Mouse (Mus musculus) limb, embryonic 13.5 days (tissue): ENCODE measurements around the gene Ssbp4. TPM values are rescaled to one million over a fixed set of nuclear protein-coding genes. Genes with fewer than 3 reads are reported as not detected.
A peak's percentile ranks its signal among the peaks of the same experiment; 100 is the strongest.

Experiments used
- ATAC-seq: fragments of 200-750 bp; cut with Nextera tagmentation; 2 replicates; pipeline ENCODE4 v1.8.0; 2017; ENCODE audit warnings: low read depth, moderate number of reproducible peaks, moderate TSS enrichment; ENCODE audit not compliant: low FRiP score
- H3K27ac ChIP-seq: fragments of 300-500 bp; sonication (generic); 2 replicates; pipeline ENCODE4 v1.5.1; 2015; ENCODE audit warnings: inconsistent platforms, mild to moderate bottlenecking, moderate library complexity
- H3K27me3 ChIP-seq: fragments of 300-500 bp; sonication (generic); 2 replicates; pipeline ENCODE4 v1.6.1; 2015; ENCODE audit warnings: mild to moderate bottlenecking, inconsistent platforms
- H3K36me3 ChIP-seq: fragments of 300-500 bp; sonication (generic); 2 replicates; pipeline ENCODE4 v1.6.1; 2015; ENCODE audit warnings: inconsistent platforms, mild to moderate bottlenecking, moderate library complexity
- H3K4me1 ChIP-seq: fragments of 300-500 bp; sonication (generic); 2 replicates; pipeline ENCODE4 v1.6.1; 2015; ENCODE audit warnings: inconsistent platforms
- H3K4me2 ChIP-seq: fragments of 300-500 bp; sonication (generic); replicated peaks from 2 replicates; pipeline ENCODE4 v1.6.1; 2015; ENCODE audit warnings: inconsistent platforms, mild to moderate bottlenecking, moderate library complexity
- H3K4me3 ChIP-seq: fragments of 300-500 bp; sonication (generic); 2 replicates; pipeline ENCODE4 v1.5.1; 2015; ENCODE audit warnings: moderate library complexity, mild to moderate bottlenecking, inconsistent platforms
- H3K9ac ChIP-seq: fragments of 300-500 bp; sonication (generic); 2 replicates; pipeline ENCODE4 v1.6.1; 2015; ENCODE audit warnings: mild to moderate bottlenecking, inconsistent platforms
- H3K9me3 ChIP-seq: fragments of 300-500 bp; sonication (generic); 2 replicates; pipeline ENCODE4 v1.6.1; 2016; ENCODE audit warnings: inconsistent platforms
- WGBS: fragments of 180-500 bp; shearing (Covaris S2); methylation state at CpG from one replicate; pipeline ENCODE4 v1.1.7; 2015; 5-methylcytosine and 5-hydroxymethylcytosine counted together
- polyA plus RNA-seq: library from polyadenylated mRNA; unstranded; fragments of >200 nt; fragmentation: Nextera tagmentation; extraction: Ambion mirVana; gene quantifications from 2 replicates; pipeline ENCODE4 v1.2.1, GENCODE M21; 2015

Gene Ssbp4
- polyA plus RNA-seq, 1 experiment from 2014 or later = 131 TPM

DNA sequence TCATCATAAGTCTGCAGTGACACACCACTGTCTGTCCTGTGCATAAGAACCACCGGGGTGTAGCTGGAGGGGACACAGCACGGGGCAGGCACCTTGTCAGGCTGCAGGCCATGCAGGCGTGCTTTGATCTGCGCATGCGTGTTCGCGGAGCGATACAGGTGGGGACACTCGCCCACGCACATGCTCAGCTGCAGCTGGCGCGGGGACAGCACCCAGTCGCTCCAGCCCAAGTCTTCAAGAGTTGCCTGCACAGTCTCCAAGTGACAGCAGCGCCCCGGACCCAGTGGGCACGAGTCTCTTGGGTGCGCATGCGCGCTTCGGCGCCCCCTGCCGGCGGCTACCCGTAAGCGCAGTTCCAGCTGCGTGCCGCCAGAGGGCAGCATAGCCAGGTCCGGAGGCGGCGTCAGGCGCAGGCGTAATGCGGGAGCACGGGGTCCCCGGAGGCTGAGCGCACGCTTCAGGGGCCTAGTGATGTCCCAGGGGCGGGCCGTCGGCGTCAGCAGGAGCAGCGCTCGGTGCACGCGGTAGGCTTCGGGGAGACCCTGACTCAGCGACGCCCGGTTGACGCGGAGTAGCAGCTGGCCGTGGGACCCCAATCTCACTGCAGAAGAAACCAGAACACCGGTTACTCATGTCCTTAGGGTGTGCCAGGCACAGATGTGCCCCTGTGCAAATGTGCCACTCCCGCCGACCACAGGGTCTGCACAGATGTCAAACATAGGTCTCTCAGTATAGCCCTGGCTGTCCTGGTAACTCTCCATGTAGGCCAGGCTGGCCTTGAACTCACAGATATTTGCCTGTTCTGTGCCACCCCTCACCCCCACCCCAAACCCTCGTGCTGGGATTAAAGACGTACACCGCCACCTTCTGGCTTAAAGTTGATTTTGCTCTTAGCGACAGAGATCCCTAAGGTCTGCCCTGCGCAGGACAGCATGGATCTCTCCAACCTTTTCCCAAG lies 21.2 kb upstream of the Ssbp4 start:
- 0 out of 2 replicates have a peak overlapping the region, but pooled peaks have one; percentile 22 for H3K27ac ChIP-seq
- peaks cover 43% of the 10 kb centered on the region for H3K4me1 ChIP-seq
- peak overlapping the region; percentile 53 for H3K4me3 ChIP-seq
- peak; percentile 89 for ATAC-seq
- WGBS = 1% methylated on average over 60 of the region's 60 CpGs
- H3K4me2 ChIP-seq = peak overlapping the region; percentile 77
- peaks cover 14% of the 10 kb centered on the region for H3K27me3 ChIP-seq
- H3K9ac ChIP-seq = peak overlapping the region; percentile 70
- no peaks in the 10 kb centered on the region for H3K36me3 ChIP-seq
- H3K9me3 ChIP-seq = no peaks in the 10 kb centered on the region

- ATAC-seq = no peak
- Histone ChIP-seq H3K27ac (peak overlapping the region; percentile 22; the same call in 1 of the 2 replicates), H3K4me3 (peak overlapping the region; percentile 53), H3K27me3 (peaks cover 14% of the 10 kb centered on the region), H3K36me3 (no peaks in the 10 kb centered on the region), H3K4me2 (peak overlapping the region; percentile 77), H3K9me3 (no peaks in the 10 kb centered on the region), H3K4me1 (peaks cover 39% of the 10 kb centered on the region), H3K9ac (peak overlapping the region; percentile 70)
- 57% methylated on average over 7 of the region's 7 CpGs for WGBS
Measured at GRCm38 (mm10) chr8:70628986-70629490, 20.4 kb upstream of the Ssbp4 start.

DNA sequence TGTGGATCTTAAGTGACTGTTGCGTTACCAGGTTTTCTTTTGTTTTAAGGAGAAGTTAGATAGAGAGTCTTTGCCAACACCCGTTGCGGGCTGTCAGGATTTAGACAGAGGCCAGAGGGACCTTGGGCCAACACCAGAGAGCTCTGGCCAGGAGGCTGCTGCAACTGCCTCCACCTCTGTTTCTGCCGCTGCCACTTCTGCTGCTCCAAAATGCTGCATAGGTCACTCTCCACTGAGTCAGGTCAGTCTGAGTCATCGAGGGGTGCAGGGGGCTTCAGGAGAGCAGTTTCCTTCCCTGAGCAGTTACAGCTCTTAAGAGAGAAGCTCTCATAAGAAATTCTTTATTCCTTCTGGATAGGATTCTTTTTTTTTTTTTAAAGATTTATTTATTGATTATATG lies 18.4 kb upstream of the Ssbp4 start:
- H3K4me2 ChIP-seq = no peak overlapping the region
- no peaks in the 10 kb centered on the region for H3K36me3 ChIP-seq
- H3K4me3 ChIP-seq = no peak overlapping the region
- no peaks in the 10 kb centered on the region for H3K9me3 ChIP-seq
- peaks cover 33% of the 10 kb centered on the region for H3K4me1 ChIP-seq
- H3K27me3 ChIP-seq = peaks cover 25% of the 10 kb centered on the region
- H3K9ac ChIP-seq = no peak overlapping the region
- H3K27ac ChIP-seq = no peak overlapping the region
- ATAC-seq = no peak
- 84% methylated on average over 5 of the region's 5 CpGs for WGBS

DNA sequence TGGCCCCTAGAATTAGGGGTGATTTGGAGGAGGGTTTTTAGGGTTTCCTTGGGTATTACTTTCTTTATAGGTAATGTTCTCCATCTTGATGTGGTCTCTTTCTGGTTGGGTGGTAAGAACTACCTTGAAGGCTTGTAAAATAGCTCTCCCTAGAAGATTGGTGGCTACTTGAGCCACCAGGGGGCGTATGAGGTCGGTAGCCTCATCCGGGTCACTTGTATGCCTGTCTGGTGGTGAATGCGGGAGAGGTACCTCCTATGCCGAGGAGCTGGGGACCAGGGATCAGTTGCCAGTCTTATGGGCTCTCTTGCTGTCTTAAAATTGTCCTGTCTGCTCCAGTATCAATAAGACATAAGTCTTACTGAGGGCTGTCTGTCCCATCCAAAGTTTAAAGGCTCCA lies 16.4 kb upstream of the Ssbp4 start:
- H3K4me3 ChIP-seq = no peak overlapping the region
- ATAC-seq = no peak
- no peaks in the 10 kb centered on the region for H3K9me3 ChIP-seq
- H3K4me1 ChIP-seq = peaks cover 16% of the 10 kb centered on the region
- no peak overlapping the region for H3K27ac ChIP-seq
- 13% methylated on average over 5 of the region's 5 CpGs for WGBS
- no peaks in the 10 kb centered on the region for H3K36me3 ChIP-seq
- no peak overlapping the region for H3K9ac ChIP-seq
- peaks cover 28% of the 10 kb centered on the region for H3K27me3 ChIP-seq
- peak overlapping the region; percentile 21 for H3K4me2 ChIP-seq

GRCm38 (mm10) chr8:70622220-70622619 lies 13.5 kb upstream of the Ssbp4 start:
- WGBS = 64% methylated on average over 3 of the region's 3 CpGs

DNA sequence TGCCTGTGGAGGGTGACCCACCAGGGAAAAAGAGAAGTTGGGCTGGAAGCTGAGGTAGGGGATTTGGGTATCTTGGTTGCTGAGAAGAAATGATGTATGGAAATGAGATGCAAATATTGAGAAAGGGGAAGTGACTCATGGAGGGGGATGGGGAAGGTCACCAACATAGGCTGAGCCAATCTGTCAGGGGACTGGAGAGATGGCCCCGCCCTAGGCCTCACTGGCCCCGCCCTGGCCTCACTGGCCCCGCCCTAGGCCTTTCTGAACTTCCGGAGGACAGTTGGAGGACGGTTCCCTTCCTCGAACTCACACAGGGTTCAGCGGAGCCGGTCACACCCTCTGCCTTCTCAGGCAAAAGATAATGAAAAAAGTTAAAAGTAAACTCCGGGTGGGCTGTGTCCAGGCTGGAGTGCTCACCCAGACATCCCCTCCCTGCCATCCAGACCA lies 10.2 kb upstream of the Ssbp4 start:
- peak; percentile 52; the same call in 1 of the 2 replicates for ATAC-seq
- 46% methylated on average over 9 of the region's 9 CpGs for WGBS

More at GRCm38 (mm10) chr8:70622220-70622619, 13.5 kb upstream of the Ssbp4 start:
- Histone ChIP-seq H3K27ac (no peak overlapping the region), H3K4me1 (peaks cover 12% of the 10 kb centered on the region), H3K4me2 (no peak overlapping the region), H3K9ac (no peak overlapping the region), H3K4me3 (no peak overlapping the region), H3K27me3 (peaks cover 28% of the 10 kb centered on the region), H3K36me3 (no peaks in the 10 kb centered on the region), H3K9me3 (no peaks in the 10 kb centered on the region)
- no peak for ATAC-seq

GRCm38 (mm10) chr8:70617985-70618384 lies 9.3 kb upstream of the Ssbp4 start:
- no peak overlapping the region for H3K27ac ChIP-seq
- no peak overlapping the region; the same call in 1 of the 2 replicates for H3K9ac ChIP-seq
- no peak for ATAC-seq
- H3K36me3 ChIP-seq = no peaks in the 10 kb centered on the region
- H3K4me1 ChIP-seq = peaks cover 7% of the 10 kb centered on the region
- no peak overlapping the region for H3K4me2 ChIP-seq
- 71% methylated on average over 11 of the region's 11 CpGs for WGBS
- H3K27me3 ChIP-seq = peaks cover 27% of the 10 kb centered on the region
- no peak overlapping the region for H3K4me3 ChIP-seq
- no peaks in the 10 kb centered on the region for H3K9me3 ChIP-seq

More for the DNA sequence above, 10.2 kb upstream of the Ssbp4 start:
- no peaks in the 10 kb centered on the region for H3K9me3 ChIP-seq
- no peaks in the 10 kb centered on the region for H3K36me3 ChIP-seq
- no peak overlapping the region for H3K27ac ChIP-seq
- H3K4me2 ChIP-seq = no peak overlapping the region
- H3K4me3 ChIP-seq = no peak overlapping the region
- H3K27me3 ChIP-seq = peaks cover 28% of the 10 kb centered on the region
- H3K9ac ChIP-seq = no peak overlapping the region
- H3K4me1 ChIP-seq = peaks cover 7% of the 10 kb centered on the region

DNA sequence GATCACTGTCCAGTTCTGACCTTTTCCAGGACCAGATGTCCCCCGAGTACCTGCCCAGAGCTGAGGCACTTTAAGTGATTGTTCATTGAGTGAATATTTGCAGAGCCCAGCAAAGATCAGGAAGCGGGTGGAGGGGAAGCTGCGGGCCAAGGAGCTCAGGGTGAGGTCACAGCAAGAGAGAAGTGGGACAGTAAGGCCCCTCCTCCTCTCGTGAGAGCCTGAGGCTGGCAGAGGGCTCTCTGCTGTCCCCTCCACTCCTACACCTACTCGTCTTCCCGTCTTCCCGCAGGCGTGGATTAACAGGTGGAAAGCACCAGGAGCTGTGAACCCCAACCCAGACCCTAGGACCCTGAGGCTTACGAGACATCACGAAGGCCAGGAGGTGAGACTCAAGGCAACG lies 8.0 kb upstream of the Ssbp4 start:
- WGBS = 61% methylated on average over 11 of the region's 11 CpGs
- no peak overlapping the region for H3K4me3 ChIP-seq

DNA sequence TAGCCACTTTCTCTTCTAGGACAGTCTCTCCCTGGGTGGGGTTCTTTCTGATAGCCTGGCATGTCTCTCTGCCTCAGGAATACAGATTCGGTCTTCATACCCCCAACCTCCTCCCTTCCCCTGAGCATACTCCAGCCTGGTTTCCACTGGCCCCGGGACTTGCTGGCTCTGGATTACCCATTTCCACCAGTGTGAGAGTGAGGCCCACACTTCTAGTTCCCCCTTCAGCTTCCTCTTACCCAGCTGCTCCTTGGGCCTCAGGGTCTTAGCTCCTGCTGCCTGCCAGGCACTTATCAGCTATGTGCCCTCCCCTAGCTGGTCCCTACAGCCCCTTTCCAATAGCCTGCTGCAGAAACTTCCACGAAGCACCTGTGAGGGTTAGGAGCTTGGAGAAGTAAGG lies 7.2 kb upstream of the Ssbp4 start, which contains the start of gene Lrrc25:
Gene Lrrc25, plus strand, starts transcription at position 262 of the 400 bp plus-strand sequence.
- ATAC-seq = no peak
- Histone ChIP-seq H3K27ac (no peak within 1 kb of the TSS), H3K27me3 (peaks cover 8% of the 10 kb centered on the region), H3K4me1 (peaks cover 12% of the 10 kb centered on the region), H3K36me3 (no peaks in the 10 kb centered on the region), H3K9ac (no peak within 1 kb of the TSS), H3K4me3 (no peak within 1 kb of the TSS), H3K4me2 (no peak within 1 kb of the TSS), H3K9me3 (no peaks in the 10 kb centered on the region)
- WGBS = 80% methylated on average over 3 of the region's 3 CpGs

More for the DNA sequence above, 8.0 kb upstream of the Ssbp4 start:
- H3K9ac ChIP-seq = no peak overlapping the region
- H3K27ac ChIP-seq = no peak overlapping the region
- H3K9me3 ChIP-seq = no peaks in the 10 kb centered on the region
- peaks cover 8% of the 10 kb centered on the region for H3K4me1 ChIP-seq
- peaks cover 14% of the 10 kb centered on the region for H3K27me3 ChIP-seq
- ATAC-seq = no peak
- no peaks in the 10 kb centered on the region for H3K36me3 ChIP-seq
- no peak overlapping the region for H3K4me2 ChIP-seq

DNA sequence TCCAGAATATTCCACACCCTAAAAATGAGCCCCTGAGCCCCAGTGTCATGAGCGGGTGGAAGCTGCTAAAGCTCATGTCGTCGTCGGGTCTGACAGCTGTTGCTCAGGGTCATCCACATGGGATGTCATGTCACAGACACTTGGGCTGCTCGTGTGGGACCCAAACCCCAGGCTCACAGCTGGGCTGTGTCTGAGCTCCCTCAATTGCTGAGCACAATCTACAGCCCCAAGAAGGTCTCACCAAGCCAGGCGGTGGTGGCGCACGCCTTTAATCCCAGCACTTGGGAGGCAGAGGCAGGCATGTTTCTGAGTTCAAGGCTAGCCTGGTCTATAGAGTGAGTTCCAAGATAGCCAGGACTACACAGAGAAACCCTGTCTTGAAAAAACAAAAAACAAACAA lies 6.6 kb upstream of the Ssbp4 start:
- WGBS = 88% methylated on average over 8 of the region's 8 CpGs
- no peak for ATAC-seq
- H3K9ac ChIP-seq = no peak overlapping the region
- H3K27me3 ChIP-seq = peaks cover 1% of the 10 kb centered on the region
- peaks cover 15% of the 10 kb centered on the region for H3K4me1 ChIP-seq
- no peaks in the 10 kb centered on the region for H3K9me3 ChIP-seq
- H3K36me3 ChIP-seq = no peaks in the 10 kb centered on the region
- H3K27ac ChIP-seq = no peak overlapping the region
- H3K4me2 ChIP-seq = no peak overlapping the region
- no peak overlapping the region for H3K4me3 ChIP-seq

DNA sequence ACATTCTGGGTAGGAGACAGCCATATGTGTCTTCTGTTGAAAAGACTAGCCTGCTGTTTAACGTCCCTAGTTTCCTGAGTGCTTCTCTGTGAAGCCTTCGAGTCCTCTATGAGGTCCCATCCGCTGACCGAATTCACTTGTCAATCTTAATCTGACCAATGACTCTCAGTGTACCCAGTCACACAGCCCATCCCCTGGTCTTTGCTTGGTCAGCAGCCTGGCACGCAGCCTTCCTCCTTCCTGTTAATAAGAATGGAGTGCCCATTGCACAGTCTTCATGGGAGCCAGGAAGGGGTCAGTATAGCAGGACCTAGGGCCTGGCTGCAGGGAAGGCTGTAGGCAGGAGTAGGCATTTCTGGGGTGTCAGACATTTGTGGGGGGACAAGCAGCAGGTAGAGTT lies 5.8 kb upstream of the Ssbp4 start:
- Histone ChIP-seq H3K36me3 (no peaks in the 10 kb centered on the region), H3K27me3 (no peaks in the 10 kb centered on the region), H3K9ac (no peak overlapping the region), H3K4me1 (peaks cover 17% of the 10 kb centered on the region), H3K27ac (no peak overlapping the region), H3K9me3 (no peaks in the 10 kb centered on the region), H3K4me2 (no peak overlapping the region), H3K4me3 (no peak overlapping the region)
- no peak for ATAC-seq
- WGBS = 71% methylated on average over 5 of the region's 5 CpGs

DNA sequence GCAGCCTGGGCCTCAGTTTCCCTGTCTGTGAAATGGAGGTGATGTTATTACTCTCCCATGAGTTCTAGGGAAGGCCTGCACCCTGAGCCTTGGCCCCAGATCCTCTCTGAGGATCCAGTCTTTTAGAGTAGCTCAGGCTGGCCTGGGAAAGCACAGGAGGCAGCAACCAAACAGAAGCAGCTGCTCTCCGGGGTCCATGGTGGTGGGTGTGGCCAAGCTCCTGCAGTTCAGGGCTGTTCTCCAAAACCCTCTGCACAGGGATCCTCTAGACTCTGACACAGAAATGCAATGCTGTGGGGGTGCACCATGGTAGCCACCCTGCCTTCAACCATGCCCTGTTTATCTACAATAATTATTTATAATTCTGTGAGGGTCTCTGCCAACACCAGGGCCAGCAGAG lies 5.1 kb upstream of the Ssbp4 start:
- no peaks in the 10 kb centered on the region for H3K36me3 ChIP-seq
- H3K4me3 ChIP-seq = no peak overlapping the region
- H3K27me3 ChIP-seq = no peaks in the 10 kb centered on the region
- H3K27ac ChIP-seq = no peak overlapping the region
- WGBS = 8% methylated on average over 1 of the region's 1 CpGs
- no peak overlapping the region for H3K9ac ChIP-seq
- H3K9me3 ChIP-seq = no peaks in the 10 kb centered on the region
- no peak overlapping the region for H3K4me2 ChIP-seq
- peaks cover 24% of the 10 kb centered on the region for H3K4me1 ChIP-seq
- no peak for ATAC-seq
